Mouse (Mus musculus) gastrocnemius, postnatal 14 days (tissue): ENCODE measurements at regions not wholly inside any gene's neighbourhood (a gene's known extent, or its start where the extent isn't known, plus 50 kb on each side); places are given as distances from the start of the nearest gene placed in this dataset.
A peak's percentile ranks its signal among the peaks of the same experiment; 100 is the strongest.
"Not testable (repeated sequence)": the region's sequence is repeated elsewhere in the genome, so short reads cannot be mapped to it uniquely, and the experiment has no call there.

Experiments used
- DNase-seq: peaks from one replicate; pipeline ENCODE4 v3.0.0; 2021; ENCODE audit warnings: mixed read lengths
- intact Hi-C: fragments of 180-260 bp; cut with DNase I; formaldehyde crosslinking; loops from one replicate; pipeline ENCODE4 v1.15.1; 2025; ENCODE audit warnings: low total_unique reads

DNA sequence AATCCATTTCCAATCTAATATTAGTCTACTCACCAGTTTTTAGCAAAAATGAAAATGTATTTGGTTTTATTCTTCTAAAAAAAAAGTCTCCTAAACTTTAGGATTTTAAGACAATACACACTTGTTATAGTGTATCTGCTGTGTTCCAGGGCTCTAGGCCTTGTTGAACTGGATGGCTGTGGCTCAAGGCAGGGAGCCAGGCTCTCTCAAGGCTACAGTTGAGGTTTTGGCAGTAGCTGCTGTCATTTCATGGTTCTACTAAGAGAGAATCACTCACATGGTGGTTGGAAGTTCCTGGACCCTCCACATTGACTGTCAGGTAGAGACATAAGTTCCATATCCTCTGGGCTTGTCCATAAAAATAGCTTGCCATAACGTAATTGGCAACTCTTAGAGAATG, 282.2 kb upstream of the Dcbld2 start:
- DNase-seq, result no peak
- intact Hi-C loops, result no loop called here

DNA sequence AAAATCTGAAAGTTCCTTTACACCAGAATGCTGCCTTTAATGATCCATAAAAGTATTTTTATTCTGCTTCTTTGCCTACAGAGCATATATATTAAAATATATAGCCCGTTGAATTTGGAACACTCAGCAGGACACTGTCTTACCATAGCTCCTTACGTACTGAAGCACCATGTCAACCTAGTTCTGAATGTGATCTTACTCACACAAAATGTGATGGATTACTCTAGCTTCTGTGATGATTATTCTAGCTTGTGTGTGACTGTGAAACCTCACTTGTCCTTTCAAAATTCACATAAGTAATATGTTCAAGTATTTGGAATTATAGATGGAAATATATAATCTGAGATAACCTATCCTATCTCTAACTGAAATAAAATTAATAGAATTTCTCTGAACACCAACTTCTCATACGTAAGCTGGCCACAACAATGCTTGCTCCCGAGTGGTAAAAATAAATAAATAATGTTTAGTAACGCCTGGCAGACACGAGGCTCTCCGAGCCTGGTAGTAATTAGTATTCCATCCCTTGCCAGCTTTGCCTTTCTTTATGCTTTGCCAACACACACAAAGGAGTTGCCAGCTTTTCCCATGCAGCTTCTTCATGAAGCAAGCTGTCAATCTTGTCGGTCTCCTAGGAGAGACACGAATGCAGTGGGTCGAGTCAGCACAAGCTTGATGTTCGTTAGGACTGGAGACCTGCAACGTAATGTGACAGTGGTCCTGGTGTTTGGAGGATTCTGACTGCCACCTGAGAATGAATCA, 271.9 kb upstream of the Dcbld2 start:
- no peak for DNase-seq
- intact Hi-C loops, result no loop called here

DNA sequence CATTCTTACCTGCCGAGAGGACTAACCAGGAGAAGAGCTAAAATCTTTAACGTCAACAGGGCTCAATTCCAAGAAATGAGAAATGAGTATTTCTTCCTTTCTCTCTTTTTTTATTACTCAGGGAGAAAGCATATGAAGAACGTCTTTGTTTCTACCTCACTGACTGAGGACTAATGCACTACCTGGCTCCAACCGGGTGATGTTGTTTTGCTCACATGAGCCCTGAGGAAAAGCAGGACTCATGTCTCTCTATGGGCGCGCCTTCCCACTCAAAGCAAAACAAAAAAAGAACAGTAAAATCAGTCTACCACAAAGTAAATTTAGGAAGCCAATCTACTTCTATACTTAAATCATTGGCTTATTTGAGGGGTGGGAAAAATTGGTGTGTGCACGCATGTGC, 271.3 kb upstream of the Dcbld2 start:
- intact Hi-C loops, result no loop called here
- DNase-seq, result no peak

DNA sequence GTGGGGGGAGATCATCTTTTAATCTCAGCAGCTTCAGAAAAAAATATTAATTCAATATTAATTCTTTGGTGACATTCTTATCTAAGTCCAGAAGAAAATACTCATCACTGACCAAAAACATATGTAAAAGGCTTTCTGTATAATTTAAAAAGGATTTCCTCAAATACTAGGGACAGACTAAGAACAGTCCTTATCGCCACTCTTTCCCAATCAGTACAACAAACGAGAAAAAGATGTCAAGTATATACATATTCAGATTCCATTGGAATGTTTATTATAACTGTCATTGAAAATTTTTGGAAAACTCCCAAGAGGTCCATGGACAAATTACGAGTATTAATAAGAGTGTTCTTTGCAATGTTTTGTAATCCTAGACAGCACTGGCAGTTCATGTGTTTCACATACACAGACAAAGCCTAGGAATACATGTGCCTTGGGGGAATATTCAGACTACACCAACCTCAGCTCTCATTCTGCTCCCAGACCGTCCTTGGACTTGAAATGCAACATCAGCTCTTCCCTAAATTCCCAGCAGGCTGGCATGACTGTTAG, 270.4 kb upstream of the Dcbld2 start:
- intact Hi-C loops, result no loop called here
- no peak for DNase-seq

DNA sequence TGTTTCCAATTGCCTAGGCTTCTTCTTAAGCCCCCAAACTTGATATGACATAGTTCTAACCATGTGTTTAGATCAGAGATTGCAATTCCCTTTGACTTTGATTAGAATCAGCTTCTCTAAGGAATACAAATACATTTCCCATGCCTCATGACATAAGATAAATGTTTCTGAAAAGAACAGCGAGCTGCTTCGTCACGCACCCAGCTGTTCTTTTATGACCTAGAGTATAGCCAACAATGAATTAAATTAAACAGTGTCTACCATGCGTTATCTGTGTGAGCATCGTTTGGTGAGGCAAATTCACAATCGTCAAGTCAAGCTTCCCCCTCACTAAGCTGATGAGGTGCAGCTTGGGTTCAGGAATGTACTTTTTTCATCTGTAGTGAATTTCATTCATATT, 261.8 kb upstream of the Dcbld2 start:
- intact Hi-C loops, result no loop called here
- DNase-seq, result no peak

DNA sequence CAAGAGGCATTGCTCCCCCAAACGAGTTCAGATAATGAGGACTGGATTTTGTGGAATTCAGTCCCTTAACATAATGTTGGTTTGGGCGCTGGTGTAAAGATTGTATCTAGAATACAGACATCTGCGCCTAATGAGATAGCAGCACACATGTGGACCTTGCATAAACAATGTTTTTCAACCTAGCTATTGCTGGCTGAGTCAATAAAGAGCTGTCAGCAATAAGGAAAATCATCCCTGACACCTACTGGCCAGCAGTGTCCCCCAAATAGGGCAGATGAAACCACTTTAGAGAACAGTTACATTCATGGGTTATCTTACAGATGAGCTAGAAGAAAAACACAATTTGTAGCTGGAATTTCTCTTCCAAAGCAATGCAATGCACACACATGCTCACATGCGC, 252.7 kb upstream of the Dcbld2 start:
- intact Hi-C loops, result no loop called here
- no peak for DNase-seq

DNA sequence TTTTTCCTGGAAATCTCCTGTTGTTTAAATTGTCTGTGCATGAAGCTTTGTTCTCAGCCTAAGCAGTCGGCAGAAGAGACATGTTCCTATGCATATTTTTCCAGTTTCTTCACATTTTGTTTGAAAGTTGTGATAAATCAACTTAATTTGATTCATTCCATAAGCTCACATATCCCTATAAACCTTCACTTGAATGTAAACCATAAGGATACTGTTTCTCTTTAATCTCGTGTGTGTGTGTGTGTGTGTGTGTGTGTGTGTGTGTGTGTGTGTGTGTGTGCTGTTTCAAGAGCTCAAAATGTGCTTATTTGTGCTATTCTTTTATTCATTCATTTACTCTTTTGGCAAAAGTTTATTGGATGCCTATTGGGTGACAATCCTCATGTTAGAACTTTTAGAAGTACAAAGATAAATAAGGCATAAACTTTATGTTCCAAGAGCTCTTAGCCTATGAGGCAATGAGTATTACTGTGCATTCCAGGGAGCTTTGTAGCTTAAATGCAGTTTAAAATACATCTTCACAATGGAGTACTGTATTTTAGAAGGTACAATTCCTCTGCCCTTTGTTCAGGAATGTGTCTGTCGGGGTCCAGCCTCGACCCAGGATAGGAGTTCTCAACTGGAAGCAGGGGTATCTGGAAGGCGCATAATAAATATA, 229.4 kb upstream of the Dcbld2 start:
- intact Hi-C loops, result no loop called here
- no peak for DNase-seq

DNA sequence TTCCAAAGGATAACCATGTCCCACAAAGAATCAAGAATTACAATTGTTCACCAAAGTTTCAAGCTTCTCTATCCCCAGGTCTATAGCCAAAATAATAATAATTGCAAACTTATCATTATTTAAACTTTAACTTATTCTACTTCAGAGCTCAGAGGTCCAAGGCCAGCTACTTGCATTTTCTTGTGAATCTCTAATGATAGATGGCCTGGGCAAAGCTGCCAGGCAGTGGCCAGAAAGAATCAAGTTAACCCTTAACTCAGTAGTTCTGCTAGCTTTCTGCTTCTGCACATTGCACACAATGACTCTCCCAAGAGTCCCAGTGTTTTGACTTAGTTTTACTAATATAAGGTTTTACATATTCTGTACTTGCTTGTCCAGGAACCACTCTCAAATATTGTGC, 228.3 kb upstream of the Dcbld2 start:
- DNase-seq, intact Hi-C loops: not testable (repeated sequence)

DNA sequence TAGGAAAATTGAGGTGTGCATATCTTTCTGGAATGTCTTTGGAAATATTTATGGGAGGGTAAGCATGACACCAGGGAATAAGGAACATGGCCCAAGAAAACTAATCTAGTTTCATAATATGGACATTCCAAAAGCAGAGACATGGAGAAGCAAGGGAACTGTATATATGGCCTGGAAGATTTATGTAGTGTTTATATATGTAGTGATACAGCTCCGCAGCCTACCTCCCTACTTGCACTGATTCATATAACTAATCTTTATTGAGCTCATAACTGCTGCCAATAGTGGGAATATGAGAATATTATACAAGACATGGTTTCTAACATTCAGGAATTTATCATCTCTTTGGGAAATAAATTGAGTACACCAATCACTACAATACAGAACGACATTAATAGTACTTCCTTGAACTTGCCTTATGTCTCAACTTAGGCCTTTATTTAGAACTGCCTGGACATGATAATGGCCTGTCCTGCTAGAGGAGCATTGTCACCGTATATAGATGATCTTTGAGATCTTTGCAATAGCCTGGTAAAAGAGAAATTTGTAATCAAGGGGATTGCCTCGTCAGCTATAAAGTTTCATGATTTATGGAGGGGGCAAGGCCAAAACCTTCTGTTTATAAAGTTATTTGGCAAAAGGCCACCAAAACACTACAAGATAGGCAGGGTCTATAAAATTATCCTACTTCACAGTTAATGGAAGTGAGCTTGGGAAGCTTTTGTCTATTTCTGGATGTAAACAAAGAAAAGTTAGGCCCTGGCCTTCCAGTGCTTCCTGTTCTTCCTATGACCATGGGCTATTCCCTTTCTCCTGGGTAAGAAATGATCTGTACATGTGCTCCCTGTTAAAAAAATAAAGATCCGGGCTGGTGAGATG, 213.4 kb upstream of the Dcbld2 start:
- DNase-seq, result no peak
- intact Hi-C loops, result no loop called here

DNA sequence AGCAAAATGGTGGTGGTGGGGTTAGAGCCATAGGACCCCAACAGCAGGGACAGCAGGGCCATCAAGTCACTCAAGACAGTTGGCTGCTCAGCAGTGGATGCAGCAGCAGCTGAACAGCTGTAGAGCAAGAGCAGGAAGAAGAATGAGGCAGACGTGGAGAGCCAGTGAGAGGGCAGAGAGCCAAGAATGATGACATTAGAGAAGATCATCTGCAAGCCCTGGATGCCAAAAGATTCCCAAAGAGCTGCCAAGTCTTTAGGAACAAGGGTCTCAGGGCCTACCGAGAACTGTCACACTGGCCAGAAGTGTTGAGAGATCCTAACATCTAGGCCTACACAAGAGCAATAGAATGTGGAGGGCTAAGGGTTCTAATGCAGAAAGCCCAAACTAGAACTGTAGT, 196.4 kb upstream of the Dcbld2 start:
- DNase-seq, result peak; percentile 10
- intact Hi-C loops, result no loop called here

DNA sequence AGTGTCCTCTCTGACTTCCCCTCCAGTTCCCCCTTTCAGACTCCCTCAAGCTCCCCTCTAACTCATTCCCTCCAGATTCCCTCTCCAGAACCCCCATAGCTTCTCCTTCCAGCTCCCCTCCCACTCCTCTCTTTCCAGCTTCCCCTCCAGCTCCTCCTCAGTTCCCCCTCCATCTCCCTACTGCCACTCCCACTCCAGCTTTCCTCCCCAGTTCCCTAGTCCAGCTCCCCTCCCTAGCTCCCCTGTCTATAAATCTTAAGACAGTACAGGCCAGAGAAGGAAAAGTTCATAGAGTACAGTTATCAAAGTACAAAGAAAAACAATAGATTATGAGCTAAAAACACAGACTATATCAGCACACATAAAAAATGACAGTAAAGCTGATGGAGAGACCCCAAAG, 173.6 kb upstream of the Dcbld2 start:
- intact Hi-C loops, result no loop called here
- DNase-seq, result no peak

DNA sequence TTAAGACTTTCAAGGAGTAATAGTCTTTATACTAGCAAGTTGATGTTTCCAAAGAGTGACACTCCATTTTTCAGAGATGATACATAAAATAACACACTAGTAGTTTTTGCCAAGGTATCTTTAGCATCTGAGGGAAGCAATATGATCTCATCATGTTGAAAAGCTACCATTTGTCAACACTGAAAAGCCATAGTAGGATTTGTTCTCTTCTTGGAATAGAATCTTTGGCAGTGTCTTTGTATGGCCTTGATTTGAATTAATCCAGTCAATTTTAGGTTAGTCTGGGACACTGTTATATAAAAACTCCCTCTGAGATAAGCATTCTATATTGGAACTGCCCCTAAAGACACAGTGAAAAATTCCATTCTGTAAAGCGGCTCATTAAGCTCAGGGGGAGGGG, 171.4 kb upstream of the Dcbld2 start:
- intact Hi-C loops, result no loop called here
- no peak for DNase-seq

DNA sequence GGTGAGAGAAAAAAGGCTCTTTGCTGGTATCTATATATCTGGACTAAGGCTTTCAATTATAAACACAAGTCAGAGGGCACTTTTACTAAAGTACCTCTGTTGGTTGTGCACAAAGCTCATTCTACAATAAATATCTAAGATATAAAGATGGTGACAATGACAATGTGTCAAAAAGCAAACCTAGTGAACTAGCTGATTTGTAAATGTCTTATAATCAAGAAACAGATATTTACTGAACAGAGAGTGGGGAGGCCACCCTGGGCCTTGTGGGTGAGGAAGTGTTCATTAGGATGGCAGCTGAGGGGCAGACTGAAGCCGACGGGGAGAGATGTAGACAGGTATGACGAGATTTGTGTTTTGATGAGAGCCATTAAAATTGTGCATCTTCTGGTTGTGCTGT, 132.0 kb upstream of the Dcbld2 start:
- intact Hi-C loops, result no loop called here
- DNase-seq, result no peak

DNA sequence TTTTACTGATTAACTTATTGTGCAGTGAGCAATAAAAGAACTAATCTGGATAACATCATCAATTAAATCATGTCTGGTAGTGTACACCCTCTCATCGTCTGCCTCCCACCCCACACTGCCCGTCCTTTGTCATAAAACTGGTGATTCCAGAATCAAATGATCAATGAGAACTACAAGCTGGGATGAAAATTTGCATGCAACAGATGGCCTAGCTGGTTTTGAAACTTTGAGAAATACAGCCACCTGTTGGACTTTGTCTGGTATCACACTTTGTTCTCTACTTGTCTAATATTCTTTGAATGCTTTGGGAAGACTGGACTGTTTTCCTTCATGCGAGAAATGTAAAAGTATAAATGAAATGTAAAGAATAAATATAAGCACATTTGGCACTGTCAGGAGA, 126.8 kb upstream of the Dcbld2 start:
- intact Hi-C loops, result loop anchor here (5.0 kb wide), 1 partner anchor 649 kb away; no protein-coding TSS in a partner anchor
- no peak for DNase-seq

DNA sequence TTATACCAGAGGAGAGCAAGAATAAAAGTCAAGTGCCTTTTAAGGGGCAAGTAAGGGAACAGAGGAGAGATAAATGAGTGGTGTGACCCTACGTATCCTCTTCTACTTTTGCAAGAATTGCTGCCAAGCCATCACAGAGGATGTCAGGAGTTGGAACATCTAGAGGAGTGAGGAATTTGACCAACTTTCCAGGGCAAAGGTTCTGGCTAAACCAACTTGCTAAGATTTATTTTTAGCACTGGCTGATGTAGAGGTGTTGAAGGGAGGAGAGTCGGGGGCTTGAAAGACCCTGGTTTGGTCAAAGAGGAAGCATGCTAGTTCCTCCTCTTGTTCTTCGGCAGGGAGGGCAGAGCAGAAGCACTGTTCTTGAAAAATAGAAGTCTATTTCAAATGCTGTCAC, 113.8 kb upstream of the Dcbld2 start:
- no peak for DNase-seq
- intact Hi-C loops, result loop anchor here (10.0 kb wide), 2 partner anchors 330 to 370 kb away; no protein-coding TSS in a partner anchor

DNA sequence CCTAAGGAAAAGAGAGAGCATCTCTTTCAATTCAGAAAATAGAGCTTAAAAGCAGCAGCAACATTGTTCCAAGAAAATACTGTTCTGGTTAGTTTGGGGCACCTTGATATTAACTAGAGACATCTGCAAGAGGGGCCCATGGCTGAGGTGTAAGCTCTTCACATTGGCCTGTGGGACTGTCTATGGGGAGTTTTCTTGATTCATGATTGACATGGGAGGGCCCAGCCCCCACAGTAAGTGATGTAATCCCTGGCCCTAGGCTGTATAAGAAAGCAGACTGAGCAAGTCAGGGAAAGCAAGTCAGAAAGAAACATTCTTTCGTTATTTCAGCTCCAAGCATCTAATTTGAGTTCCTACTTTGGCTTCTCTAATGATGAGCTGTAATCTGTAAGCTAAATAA, 113.1 kb upstream of the Dcbld2 start:
- no peak for DNase-seq
- intact Hi-C loops, result loop anchor here (10.0 kb wide), 2 partner anchors 330 to 370 kb away; no protein-coding TSS in a partner anchor

DNA sequence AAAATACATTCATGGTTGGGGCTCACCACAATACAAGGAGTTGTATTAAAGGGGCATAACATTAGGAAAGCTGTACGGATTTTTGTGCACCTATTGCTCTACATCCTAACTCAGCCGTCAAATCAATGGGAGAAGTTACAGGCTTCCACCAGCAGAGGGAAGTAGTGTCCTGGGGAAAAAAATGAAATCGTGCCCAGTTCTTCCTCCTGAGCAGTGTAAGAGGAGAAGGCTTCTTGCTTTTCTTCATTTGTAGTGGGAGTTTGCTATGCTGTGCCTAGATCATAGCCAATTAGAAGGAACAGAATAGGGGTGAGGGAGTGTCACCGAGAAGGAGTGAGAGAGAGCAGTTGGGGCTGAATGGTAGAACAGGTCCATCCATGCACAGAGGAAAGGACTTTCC, 108.7 kb upstream of the Dcbld2 start:
- intact Hi-C loops, result loop anchor here (10.0 kb wide), 2 partner anchors 325 to 365 kb away; no protein-coding TSS in a partner anchor
- DNase-seq, result peak; percentile 9

DNA sequence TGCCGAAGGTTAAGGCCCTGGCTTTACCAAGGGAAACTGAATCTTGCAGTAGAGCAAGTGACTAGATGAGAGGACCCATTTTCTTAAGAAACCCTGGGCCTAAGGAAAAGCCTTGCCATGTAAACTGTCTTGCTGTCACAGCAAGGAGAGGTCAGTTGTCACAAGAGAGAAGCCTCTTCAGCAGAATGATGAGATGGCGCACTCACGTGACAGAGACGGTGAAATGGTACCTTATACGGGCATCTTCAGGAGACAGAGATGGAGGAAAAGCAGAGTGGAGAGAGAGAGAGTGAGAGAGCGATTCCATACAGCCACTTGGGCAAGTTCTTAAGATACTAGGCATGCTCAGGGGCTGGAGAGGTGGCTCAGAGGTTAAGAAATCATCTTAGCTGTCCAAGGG, 108.1 kb upstream of the Dcbld2 start:
- DNase-seq, result no peak
- intact Hi-C loops, result loop anchor here (5.0 kb wide), 1 partner anchor 152 kb away; no protein-coding TSS in a partner anchor

DNA sequence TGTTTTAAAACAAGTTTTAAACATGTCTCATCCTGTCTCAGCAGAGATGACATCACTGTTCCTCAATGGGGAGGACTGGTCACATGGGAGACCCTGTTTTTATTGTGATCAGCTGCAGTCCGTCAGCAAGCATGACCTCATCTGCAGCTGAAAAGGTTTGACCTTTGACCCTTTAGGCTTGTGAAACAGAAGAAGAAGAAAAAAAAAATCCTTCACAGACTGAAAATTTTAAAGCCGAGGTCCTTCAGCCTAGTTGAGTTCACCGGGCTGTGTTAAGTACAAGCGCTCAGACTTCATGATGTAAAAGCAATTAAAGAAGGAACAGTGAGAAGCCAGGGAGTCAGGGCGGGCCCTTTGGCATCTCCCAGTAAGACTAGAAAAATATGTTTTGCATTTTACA, 104.7 kb upstream of the Dcbld2 start:
- intact Hi-C loops, result loop anchor here (5.0 kb wide), 1 partner anchor 149 kb away; no protein-coding TSS in a partner anchor
- peak; percentile 16 for DNase-seq

DNA sequence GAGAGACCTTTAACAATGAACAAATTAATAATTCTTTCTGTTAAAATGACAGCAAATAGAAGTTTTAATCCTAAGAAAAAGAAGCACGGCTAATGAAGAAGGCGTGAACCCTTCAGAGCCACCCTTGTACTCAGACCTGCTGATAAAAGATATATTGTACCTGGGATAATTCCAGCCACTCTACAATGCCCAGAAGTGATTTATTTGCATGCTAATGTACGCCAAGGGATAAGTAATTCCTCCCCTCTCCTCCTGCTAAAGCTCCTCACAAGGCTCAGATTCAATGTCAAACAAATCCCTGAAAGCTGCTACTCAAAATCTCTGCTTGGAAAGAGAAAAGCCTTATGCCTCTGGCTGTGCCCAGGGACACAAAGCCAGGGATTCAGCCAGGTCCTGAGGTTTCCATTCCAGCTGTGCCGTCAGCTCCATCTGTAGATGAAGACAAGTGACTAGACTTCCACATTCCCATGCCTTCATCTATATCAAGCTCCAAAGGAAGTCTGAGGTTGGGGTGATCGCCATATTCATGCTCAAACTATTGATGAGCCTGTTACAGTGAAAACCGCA, 91.3 kb upstream of the Dcbld2 start:
- DNase-seq, result no peak
- intact Hi-C loops, result no loop called here
